Mouse (Mus musculus): ENCODE measurements around the gene Camta2.

GRCm38 (mm10) chr11:70669582-70670345 is 18.1 kb downstream of the Camta2 start:
- TF ChIP-seq CTCF (IDR thresholded peaks at IDR 0.05; ENCODE audit: low read depth) (peak; percentile 63), EP300 (IDR thresholded peaks at IDR 0.05; ENCODE audit: low read depth) (no peak)
